Mouse (Mus musculus) thymus, postnatal 10 days (tissue): Measurements from ENCODE around the gene Car11.
A peak's percentile ranks its signal among the peaks of the same experiment; 100 is the strongest.

Experiments
- DNase-seq, 2 experiments: peaks; one replicate each; pipeline ENCODE4 v3.0.0; 2021; ENCODE audit warnings: low spot score in 2 of 2

Gene Car11

GRCm38 (mm10) chr7:45692364-45692763, 7.3 kb upstream of the Car11 start:
- DNase-seq: no peak

GRCm38 (mm10) chr7:45693921-45694591, 5.6 kb upstream of the Car11 start, which contains the start of gene Sec1:
Gene Sec1 (minus strand): TSS chr7:45694402.
- no peak for DNase-seq

- DNase-seq: peak in 1 of 2 experiments; percentile 32
These were observed 4.5 kb upstream of the Car11 start for GRCm38 (mm10) chr7:45695098-45695497.

- DNase-seq: no peak
These were observed 1.7 kb upstream of the Car11 start for GRCm38 (mm10) chr7:45697894-45698293.

- peak; percentile 56 to 66 for DNase-seq
These were observed 815 bp downstream of the Car11 start for GRCm38 (mm10) chr7:45700301-45701015.

GRCm38 (mm10) chr7:45701072-45701471, 1.4 kb downstream of the Car11 start:
- no peak for DNase-seq

- DNase-seq: no peak
These were observed 2.0 kb downstream of the Car11 start for GRCm38 (mm10) chr7:45701607-45702006.

GRCm38 (mm10) chr7:45702316-45702715, 2.7 kb downstream of the Car11 start:
- DNase-seq: no peak

GRCm38 (mm10) chr7:45702809-45703520, 3.3 kb downstream of the Car11 start:
- DNase-seq: no peak

- DNase-seq: peak in 1 of 2 experiments; percentile 33
These were observed 3.9 kb downstream of the Car11 start for GRCm38 (mm10) chr7:45703521-45704033.

GRCm38 (mm10) chr7:45704046-45704559, 4.5 kb downstream of the Car11 start:
- DNase-seq: peak; percentile 52 to 57

- peak; percentile 96 to 100 for DNase-seq
These were observed 5.2 kb downstream of the Car11 start, which contains the start of gene Dbp for GRCm38 (mm10) chr7:45704730-45705442. Gene Dbp (plus strand): TSS chr7:45705088.

GRCm38 (mm10) chr7:45705443-45705864, 5.8 kb downstream of the Car11 start:
- DNase-seq: peak; percentile 53

- peak in 1 of 2 experiments; percentile 59 for DNase-seq
These were observed 6.2 kb downstream of the Car11 start for GRCm38 (mm10) chr7:45705873-45706281.

- peak; percentile 88 to 93 for DNase-seq
These were observed 7.1 kb downstream of the Car11 start for GRCm38 (mm10) chr7:45706721-45707241.

- DNase-seq: peak; percentile 81 to 86
These were observed 7.8 kb downstream of the Car11 start for GRCm38 (mm10) chr7:45707375-45707967.

- DNase-seq: no peak
These were observed 8.6 kb downstream of the Car11 start for GRCm38 (mm10) chr7:45708221-45708761.

- no peak for DNase-seq
These were observed 9.4 kb downstream of the Car11 start for GRCm38 (mm10) chr7:45709036-45709435.

GRCm38 (mm10) chr7:45709677-45710355, 10.2 kb downstream of the Car11 start:
- DNase-seq: no peak
